Mouse (Mus musculus) brown adipose tissue, adult 24 weeks (tissue): ENCODE results near the gene Lgi4. TPM values are rescaled to one million over a fixed set of nuclear protein-coding genes. Genes with fewer than 3 reads are reported as not detected.

Experiments used
- H3K27ac ChIP-seq: fragments of 200-500 bp; replicated peaks from 2 replicates; pipeline ENCODE4 v1.5.1; 2012; ENCODE audit warnings: low read depth, mild to moderate bottlenecking, low read length
- H3K4me1 ChIP-seq: fragments of 200-500 bp; 2 replicates; pipeline ENCODE4 v1.6.1; 2012; ENCODE audit warnings: low read length, mixed read lengths; ENCODE audit not compliant: control insufficient read depth, insufficient read depth, insufficient read length
- H3K4me3 ChIP-seq: fragments of 200-500 bp; 2 replicates; pipeline ENCODE4 v1.5.1; 2012; ENCODE audit warnings: low read depth, mild to moderate bottlenecking, low read length, moderate library complexity; ENCODE audit not compliant: insufficient read depth
- polyA plus RNA-seq: library from polyadenylated mRNA; stranded (reverse); fragments of >200 nt; gene quantifications from 2 replicates; pipeline ENCODE4 v1.2.4, GENCODE M21; 2012; ENCODE audit not compliant: missing spikeins, insufficient read depth, insufficient read length

The Lgi4 gene
- polyA plus RNA-seq, 1 experiment, result 3.2 TPM

- peak overlapping the region; percentile 71 for H3K27ac ChIP-seq
- no peak overlapping the region for H3K4me3 ChIP-seq
- H3K4me1 ChIP-seq, result 0 out of 2 replicates have a peak, but pooled peaks cover 2% of the 10 kb centered on the region
These were observed 2.7 kb upstream of the Lgi4 start for GRCm38 (mm10) chr7:31056448-31056847.

- Histone ChIP-seq H3K4me1 (0 out of 2 replicates have a peak, but pooled peaks cover 2% of the 10 kb centered on the region), H3K27ac (peak within 1 kb of the TSS; percentile 91), H3K4me3 (no peak within 1 kb of the TSS)
These were observed 2.1 kb upstream of the Lgi4 start, which contains the start of gene Fxyd1 for GRCm38 (mm10) chr7:31057071-31057470. TSS of gene Fxyd1 (minus strand) at chr7:31057199.

GRCm38 (mm10) chr7:31057730-31058129 is 1.4 kb upstream of the Lgi4 start:
- Histone ChIP-seq H3K27ac (no peak overlapping the region), H3K4me3 (no peak overlapping the region), H3K4me1 (0 out of 2 replicates have a peak, but pooled peaks cover 2% of the 10 kb centered on the region)

DNA sequence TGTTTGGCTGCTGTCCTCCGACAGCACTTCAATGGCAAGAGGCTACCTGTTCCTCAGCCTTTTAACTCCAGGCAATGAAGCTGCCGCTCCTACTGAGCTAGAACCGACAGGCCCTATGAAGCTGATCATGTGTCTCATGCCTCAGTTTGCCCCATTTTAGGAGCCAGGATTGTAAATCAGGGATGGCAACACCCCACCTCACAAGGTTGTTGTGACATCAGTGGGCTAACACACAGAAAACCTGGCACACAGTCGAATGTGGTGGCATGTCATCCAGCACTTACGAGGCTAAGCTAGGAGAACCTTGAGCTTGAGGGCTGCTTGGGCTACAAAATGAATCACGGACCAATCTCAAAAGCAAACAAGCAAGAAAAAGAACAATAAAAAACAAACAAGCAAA is 931 bp upstream of the Lgi4 start:
- 0 out of 2 replicates have a peak, but pooled peaks cover 2% of the 10 kb centered on the region for H3K4me1 ChIP-seq
- no peak overlapping the region for H3K27ac ChIP-seq
- no peak overlapping the region for H3K4me3 ChIP-seq

GRCm38 (mm10) chr7:31059919-31060620 is 928 bp downstream of the Lgi4 start:
- 0 out of 2 replicates have a peak, but pooled peaks cover 2% of the 10 kb centered on the region for H3K4me1 ChIP-seq
- peak overlapping the region; percentile 7; the same call in 1 of the 2 replicates for H3K4me3 ChIP-seq
- H3K27ac ChIP-seq, result peak overlapping the region; percentile 13; the same call in 1 of the 2 replicates

DNA sequence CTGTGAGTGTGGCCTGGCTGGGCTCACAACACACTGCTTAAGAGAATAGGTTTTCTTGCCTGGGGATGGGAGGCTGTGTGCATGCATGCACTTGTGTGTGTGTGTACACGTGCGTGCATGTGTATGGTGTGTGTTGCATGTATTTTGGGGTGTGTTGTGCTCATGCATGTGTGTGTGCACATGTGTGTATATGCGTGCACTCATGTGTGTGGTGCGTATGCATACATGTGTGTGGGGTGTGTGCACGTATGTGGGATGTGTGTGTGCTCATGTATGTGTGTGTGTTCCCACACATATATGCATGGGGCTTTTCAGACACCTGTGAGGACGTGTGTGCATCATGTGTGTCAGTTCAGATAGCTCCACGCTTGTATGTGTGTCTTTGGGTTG is 1.5 kb downstream of the Lgi4 start:
- Histone ChIP-seq H3K4me3 (no peak overlapping the region), H3K27ac (no peak overlapping the region), H3K4me1 (0 out of 2 replicates have a peak, but pooled peaks cover 2% of the 10 kb centered on the region)

GRCm38 (mm10) chr7:31063074-31063560 is 4.0 kb downstream of the Lgi4 start:
- Histone ChIP-seq H3K27ac (no peak overlapping the region), H3K4me3 (no peak overlapping the region), H3K4me1 (no peaks in the 10 kb centered on the region)

DNA sequence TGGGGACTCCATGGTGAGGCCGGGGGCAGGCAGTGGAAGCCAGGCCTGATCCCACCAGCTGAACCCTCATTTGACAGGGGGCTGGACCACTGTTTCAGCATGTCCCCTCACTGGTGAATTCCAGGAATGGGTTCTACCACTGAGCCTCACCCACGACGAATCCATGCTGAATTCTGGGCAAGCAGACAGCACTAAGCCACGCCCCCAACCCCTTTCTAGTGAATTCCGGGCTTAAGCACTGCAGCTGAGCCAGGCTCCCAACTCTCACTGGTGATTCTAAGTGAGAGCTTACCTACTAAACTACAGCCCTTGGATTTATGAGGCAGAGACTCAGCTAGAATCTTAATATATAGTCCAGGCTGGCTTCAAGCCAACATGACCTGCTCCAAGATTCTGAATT is 8.7 kb downstream of the Lgi4 start:
- H3K4me3 ChIP-seq, result no peak overlapping the region
- H3K4me1 ChIP-seq, result no peaks in the 10 kb centered on the region
- H3K27ac ChIP-seq, result no peak overlapping the region

DNA sequence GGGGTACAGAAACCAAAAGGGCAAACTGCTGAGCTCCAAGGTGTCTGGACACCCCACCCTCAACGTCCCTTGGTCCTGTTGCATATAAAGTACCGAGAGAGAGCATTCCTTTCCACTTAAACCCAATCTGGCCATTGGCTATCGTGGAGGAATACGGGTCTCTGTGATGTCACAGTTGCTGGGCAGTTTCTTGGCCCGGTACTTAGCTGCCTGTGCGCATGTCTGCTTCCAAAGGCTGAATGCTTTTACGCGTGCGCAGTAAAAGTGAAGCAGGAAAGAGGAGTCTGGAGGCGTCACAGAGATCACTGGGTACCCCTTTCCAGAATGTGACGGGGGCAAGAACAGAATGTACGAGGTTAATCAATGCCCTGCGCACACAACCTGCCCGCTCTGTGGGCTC is 10.3 kb downstream of the Lgi4 start:
- no peaks in the 10 kb centered on the region for H3K4me1 ChIP-seq
- H3K27ac ChIP-seq, result no peak overlapping the region
- H3K4me3 ChIP-seq, result no peak overlapping the region

GRCm38 (mm10) chr7:31070324-31070723 is 11.2 kb downstream of the Lgi4 start:
- H3K4me3 ChIP-seq, result no peak overlapping the region
- no peak overlapping the region for H3K27ac ChIP-seq
- H3K4me1 ChIP-seq, result no peaks in the 10 kb centered on the region

DNA sequence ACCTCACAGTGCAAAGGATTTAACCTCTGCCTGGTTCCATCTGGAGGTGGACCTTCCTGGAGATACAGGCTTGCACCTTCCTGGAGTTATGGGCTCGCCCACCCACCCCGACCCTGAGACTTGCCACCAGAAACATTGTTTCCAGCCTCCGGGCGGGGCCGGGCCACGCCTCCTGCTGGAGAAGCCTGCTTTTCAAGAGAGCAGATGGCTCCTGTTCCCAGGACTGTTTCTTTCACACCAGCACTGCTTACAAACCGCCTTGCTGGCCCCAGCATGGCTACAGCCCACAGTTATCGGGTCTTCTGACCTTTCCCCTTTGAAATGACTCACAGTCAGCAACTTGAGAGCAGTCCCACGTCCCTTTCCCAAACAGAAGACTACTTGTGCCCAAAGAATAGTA is 13.2 kb downstream of the Lgi4 start:
- Histone ChIP-seq H3K4me3 (no peak overlapping the region), H3K4me1 (no peaks in the 10 kb centered on the region), H3K27ac (no peak overlapping the region)

- H3K4me3 ChIP-seq, result no peak overlapping the region
- H3K27ac ChIP-seq, result no peak overlapping the region
- H3K4me1 ChIP-seq, result no peaks in the 10 kb centered on the region
These were observed 14.4 kb downstream of the Lgi4 start for GRCm38 (mm10) chr7:31073546-31073945.

- H3K4me3 ChIP-seq, result no peak overlapping the region
- no peaks in the 10 kb centered on the region for H3K4me1 ChIP-seq
- H3K27ac ChIP-seq, result no peak overlapping the region
These were observed 15.0 kb downstream of the Lgi4 start for GRCm38 (mm10) chr7:31074061-31074712.

DNA sequence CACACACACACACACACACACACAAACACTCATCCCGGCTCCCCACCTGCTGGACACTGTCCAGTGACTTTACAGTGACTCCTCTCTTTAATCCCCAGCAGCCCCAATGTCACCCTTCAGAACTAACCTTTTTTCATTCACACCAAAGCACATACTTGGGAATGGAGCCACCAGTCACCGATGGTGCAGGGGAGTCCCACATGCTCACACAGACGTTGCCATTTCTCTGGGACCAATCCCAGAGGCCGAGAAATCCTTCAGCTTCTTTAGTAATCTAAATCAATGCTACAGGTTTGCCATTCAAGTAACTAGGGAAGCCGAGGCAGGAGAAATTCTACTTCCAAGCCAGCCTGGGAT is 15.5 kb downstream of the Lgi4 start:
- Histone ChIP-seq H3K4me3 (no peak overlapping the region), H3K27ac (no peak overlapping the region), H3K4me1 (no peaks in the 10 kb centered on the region)

DNA sequence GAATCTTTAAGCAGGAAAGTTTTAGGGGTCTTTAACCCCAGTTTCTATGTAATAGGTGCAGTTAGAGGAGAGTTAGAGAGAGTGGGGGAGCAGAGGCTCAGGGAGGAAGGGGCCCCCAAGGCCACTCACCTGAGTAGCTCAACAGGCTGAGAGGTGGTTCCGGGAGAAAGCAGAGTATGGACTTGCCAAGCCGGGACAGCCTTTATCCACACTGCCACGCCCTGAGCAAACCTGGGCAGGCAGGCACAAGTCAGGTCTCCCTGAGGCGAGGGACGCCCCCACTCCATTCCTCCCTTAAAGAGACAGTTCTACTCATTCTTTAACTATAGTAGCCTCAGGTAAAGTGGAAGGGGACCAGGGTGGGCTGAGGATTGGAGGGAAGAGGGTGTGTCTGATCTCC is 17.4 kb downstream of the Lgi4 start, which contains the start of gene Fxyd3:
TSS of gene Fxyd3 (minus strand) at position 213 of the 400 bp plus-strand sequence.
- H3K27ac ChIP-seq, result no peak within 1 kb of the TSS
- H3K4me1 ChIP-seq, result no peaks in the 10 kb centered on the region
- H3K4me3 ChIP-seq, result no peak within 1 kb of the TSS

DNA sequence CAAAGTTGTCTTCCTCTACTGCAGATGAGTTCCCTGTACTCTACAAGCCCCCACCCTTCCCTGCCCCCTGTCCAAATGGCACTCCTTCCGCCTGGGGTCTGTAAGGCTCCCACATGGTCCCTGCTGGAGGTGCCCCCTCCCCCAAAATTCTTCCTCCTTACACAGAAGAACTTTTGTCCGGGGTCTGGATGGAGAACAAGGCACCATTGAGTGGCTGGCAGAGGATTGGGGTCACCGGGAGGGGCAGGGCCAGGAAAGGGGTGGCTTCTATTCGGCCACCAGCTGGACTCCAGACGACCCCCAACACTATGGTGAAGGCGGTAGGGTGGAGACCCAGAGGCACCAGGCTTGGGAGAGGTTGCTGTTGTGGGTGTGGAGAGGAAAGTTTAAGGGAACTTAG is 18.3 kb downstream of the Lgi4 start:
- Histone ChIP-seq H3K27ac (no peak overlapping the region), H3K4me3 (no peak overlapping the region), H3K4me1 (no peaks in the 10 kb centered on the region)
